Mouse (Mus musculus) hindbrain, embryonic 13.5 days (tissue): ENCODE results near the gene Zfp101. TPM values are rescaled to one million over a fixed set of nuclear protein-coding genes. Genes with fewer than 3 reads are reported as not detected.

ENCODE experiments used
- ATAC-seq: fragments of 200-750 bp; cut with Nextera tagmentation; 2 replicates; pipeline ENCODE4 v1.8.0; 2017; ENCODE audit warnings: moderate TSS enrichment; ENCODE audit not compliant: low FRiP score
- H3K27ac ChIP-seq: fragments of 300-500 bp; sonication (generic); 2 replicates; pipeline ENCODE4 v1.5.1; 2015; ENCODE audit warnings: inconsistent platforms, mild to moderate bottlenecking, moderate library complexity
- H3K27me3 ChIP-seq: fragments of 300-500 bp; sonication (generic); 2 replicates; pipeline ENCODE4 v1.6.1; 2015; ENCODE audit warnings: mild to moderate bottlenecking, inconsistent platforms
- H3K36me3 ChIP-seq: fragments of 300-500 bp; sonication (generic); 2 replicates; pipeline ENCODE4 v1.6.1; 2015; ENCODE audit warnings: mild to moderate bottlenecking, inconsistent platforms
- H3K4me1 ChIP-seq: fragments of 300-500 bp; sonication (generic); replicated peaks from 2 replicates; pipeline ENCODE4 v1.6.1; 2015; ENCODE audit warnings: inconsistent platforms
- H3K4me2 ChIP-seq: fragments of 300-500 bp; sonication (generic); 2 replicates; pipeline ENCODE4 v1.6.1; 2015; ENCODE audit warnings: inconsistent platforms, mild to moderate bottlenecking, moderate library complexity
- H3K4me3 ChIP-seq: fragments of 300-500 bp; sonication (generic); 2 replicates; pipeline ENCODE4 v1.5.1; 2015; ENCODE audit warnings: mild to moderate bottlenecking, inconsistent platforms
- H3K9ac ChIP-seq: fragments of 300-500 bp; sonication (generic); 2 replicates; pipeline ENCODE4 v1.6.1; 2015; ENCODE audit warnings: mild to moderate bottlenecking, inconsistent platforms
- H3K9me3 ChIP-seq: fragments of 300-500 bp; sonication (generic); 2 replicates; pipeline ENCODE4 v1.6.1; 2016; ENCODE audit warnings: inconsistent platforms
- WGBS: fragments of 180-500 bp; shearing (Covaris S2); methylation state at CpG from one replicate; pipeline ENCODE4 v1.1.7; 2015; 5-methylcytosine and 5-hydroxymethylcytosine counted together
- polyA plus RNA-seq: library from polyadenylated mRNA; unstranded; fragments of >200 nt; fragmentation: Nextera tagmentation; extraction: Ambion mirVana; gene quantifications from 2 replicates; pipeline ENCODE4 v1.2.1, GENCODE M21; 2015

Gene Zfp101
- polyA plus RNA-seq, result 15.7 and 17.0 TPM in 2 replicates

DNA sequence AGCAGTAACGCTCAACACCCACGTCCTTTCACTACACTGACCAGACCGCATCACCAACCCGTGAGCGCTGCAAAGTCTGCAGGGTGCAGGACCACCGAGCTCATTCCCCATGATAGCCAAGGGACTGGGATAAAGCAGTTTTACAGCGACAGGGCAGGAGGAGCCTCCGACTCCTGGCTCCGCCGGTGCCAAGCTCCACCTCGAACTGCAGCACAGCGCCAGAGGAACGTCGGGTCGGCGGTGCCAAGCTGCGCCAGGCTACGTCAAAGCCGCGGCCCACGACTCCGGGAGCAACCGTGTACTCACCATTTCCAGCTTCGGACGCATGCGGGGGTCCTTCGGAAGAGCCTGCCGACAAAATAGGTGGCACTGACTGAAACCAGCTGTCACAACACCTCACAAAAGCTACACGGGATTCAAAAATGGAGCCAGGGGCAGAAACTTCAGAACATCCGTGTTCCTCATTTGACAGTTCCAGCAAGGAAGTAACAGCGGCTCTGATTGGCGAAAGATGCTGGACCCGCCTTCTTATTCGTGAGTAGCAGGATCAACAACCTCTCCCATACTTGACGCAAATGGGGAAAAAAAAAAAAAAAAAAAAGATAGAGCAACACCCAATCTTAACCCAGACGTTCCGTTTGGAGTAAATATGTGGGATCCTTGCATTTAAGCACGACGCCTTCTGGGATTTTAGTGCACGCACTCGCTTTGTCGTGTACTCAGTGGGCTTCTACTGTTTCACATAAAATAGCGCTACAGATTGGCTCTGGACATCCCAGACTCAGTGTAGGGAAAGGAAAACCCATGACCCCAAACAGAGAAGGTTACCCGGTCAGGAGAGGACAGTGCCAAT lies at the start of gene Zfp101:
TSS of gene Zfp101 (minus strand) at position 460 of the 853 bp plus-strand sequence.
- Histone ChIP-seq H3K27ac (peak within 1 kb of the TSS; percentile 86), H3K4me2 (peak within 1 kb of the TSS; percentile 74), H3K4me3 (peak within 1 kb of the TSS; percentile 86), H3K36me3 (no peaks in the 10 kb centered on the region), H3K27me3 (no peaks in the 10 kb centered on the region), H3K4me1 (peaks cover 13% of the 10 kb centered on the region), H3K9me3 (no peaks in the 10 kb centered on the region), H3K9ac (peak within 1 kb of the TSS; percentile 80)
- WGBS, result under 1% methylated on average over 44 of the region's 44 CpGs
- ATAC-seq, result peak; percentile 100

DNA sequence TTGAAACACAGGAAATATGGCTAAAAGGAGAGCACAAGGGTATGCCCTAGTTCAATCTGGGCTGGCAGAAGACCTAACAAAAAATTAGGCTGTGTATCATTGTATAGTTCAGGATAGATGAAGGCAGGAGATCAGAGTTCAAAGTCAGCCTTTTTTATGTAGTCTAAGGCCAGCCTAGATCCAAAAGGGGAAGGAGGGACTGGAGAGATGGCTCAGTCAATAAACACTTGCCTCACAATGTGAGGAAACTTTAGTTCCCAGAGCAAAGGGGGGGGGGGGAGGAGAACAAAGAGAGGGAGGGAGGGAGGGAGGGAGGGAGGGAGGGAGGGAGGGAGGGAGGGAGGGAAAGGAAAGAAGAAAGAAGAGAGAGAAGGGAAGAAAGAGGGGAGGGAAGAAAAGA lies 46.7 kb upstream of the Zfp101 start:
- no peak overlapping the region for H3K4me3 ChIP-seq

DNA sequence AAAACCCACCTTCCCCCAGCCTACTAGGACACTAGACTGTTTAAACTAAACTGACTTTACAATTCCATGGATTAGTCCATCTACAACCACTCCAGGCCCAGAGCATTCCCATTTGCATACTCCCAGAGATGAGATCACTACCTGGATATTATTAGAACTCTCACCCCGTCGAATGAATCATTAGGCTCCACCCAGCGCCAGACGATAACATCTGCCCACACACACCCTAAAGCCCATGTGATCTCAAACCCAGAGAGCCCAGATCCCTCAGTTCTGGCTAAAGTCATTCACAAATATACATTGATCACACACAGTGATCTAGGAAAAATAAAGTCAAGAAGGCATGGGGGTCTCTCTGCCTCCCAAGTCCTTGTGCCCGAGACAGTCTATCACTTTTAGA lies 45.5 kb upstream of the Zfp101 start:
- Histone ChIP-seq H3K27ac (no peak overlapping the region), H3K9ac (no peak overlapping the region), H3K36me3 (no peaks in the 10 kb centered on the region), H3K4me1 (no peaks in the 10 kb centered on the region), H3K4me2 (no peak overlapping the region), H3K9me3 (no peaks in the 10 kb centered on the region), H3K27me3 (no peaks in the 10 kb centered on the region), H3K4me3 (no peak overlapping the region)
- ATAC-seq, result no peak
- WGBS, result 83% methylated on average over 5 of the region's 5 CpGs

More for the DNA sequence above, 46.7 kb upstream of the Zfp101 start:
- Histone ChIP-seq H3K4me2 (no peak overlapping the region), H3K9me3 (no peaks in the 10 kb centered on the region), H3K36me3 (no peaks in the 10 kb centered on the region), H3K27ac (no peak overlapping the region), H3K4me1 (no peaks in the 10 kb centered on the region), H3K27me3 (no peaks in the 10 kb centered on the region), H3K9ac (no peak overlapping the region)
- ATAC-seq, result no peak

DNA sequence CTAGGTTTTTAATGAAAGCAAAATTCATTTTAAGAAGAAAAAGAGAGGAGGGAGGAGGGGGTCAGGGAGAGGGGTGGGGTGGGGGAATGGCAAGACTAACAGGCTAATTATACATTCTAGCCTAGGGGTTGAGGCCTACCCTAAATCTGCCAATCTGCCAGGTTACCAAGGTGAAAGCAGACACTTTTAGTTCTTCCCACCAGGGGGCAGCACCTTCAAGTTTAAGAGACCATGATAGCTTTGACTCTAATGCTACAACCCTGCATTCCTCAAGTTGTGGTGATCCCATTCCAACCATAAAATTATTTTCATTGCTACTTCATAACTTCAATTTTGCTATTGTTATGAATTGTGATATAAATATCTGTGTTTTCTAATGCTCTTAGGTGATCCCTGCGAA lies 44.7 kb upstream of the Zfp101 start:
- Histone ChIP-seq H3K9ac (no peak overlapping the region), H3K27ac (no peak overlapping the region), H3K27me3 (no peaks in the 10 kb centered on the region), H3K4me3 (no peak overlapping the region), H3K4me2 (no peak overlapping the region), H3K4me1 (no peaks in the 10 kb centered on the region), H3K9me3 (no peaks in the 10 kb centered on the region), H3K36me3 (no peaks in the 10 kb centered on the region)
- WGBS, result 75% methylated on average over 1 of the region's 1 CpGs
- ATAC-seq, result no peak

DNA sequence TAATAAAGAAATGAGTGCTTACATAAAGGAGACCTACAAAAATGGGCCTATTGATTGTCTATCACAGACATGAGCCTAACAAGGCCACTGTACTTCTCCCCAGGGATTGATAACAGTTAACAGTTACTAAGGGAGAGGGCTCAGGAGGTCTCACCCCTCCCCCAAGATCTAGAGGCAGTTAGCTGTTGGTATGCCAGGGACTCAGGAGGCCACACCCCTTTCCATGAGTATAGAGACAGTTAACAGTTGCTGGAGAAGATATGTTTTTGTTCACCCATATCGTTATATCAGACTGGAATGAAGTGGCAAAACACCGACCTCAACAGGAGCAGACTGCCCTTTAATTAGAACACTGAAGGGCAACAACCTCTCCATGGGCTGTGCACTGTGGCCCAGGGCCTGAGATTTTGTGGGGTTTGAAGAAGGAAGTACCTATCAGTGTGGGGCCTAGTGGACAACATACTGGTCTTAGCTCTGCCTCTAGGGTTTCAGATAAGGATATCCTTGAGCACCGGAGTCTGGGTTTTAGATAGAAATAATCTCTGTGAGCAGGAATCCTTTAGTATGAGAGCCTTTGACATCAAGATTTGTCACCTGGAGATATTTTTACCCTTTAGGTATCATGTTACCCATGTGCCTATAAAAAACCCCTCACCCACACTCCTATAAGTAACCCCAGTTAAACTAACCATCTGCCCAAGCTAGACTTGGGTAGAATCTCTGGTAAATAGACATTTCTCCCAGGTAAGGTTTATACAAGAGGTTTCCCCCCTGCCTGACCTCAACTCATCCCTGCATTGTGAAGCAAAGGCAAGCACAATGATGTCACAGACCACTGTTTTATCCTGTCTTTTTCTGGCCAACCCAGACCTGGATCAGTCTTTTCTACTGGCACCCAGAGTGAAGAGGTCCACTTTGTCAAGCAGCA lies 37.8 kb upstream of the Zfp101 start, which contains the start of gene Actl9:
TSS of gene Actl9 (plus strand) at position 878 of the 928 bp plus-strand sequence.
- no peak for ATAC-seq
- no peaks in the 10 kb centered on the region for H3K4me1 ChIP-seq
- no peaks in the 10 kb centered on the region for H3K27me3 ChIP-seq
- no peak within 1 kb of the TSS for H3K9ac ChIP-seq
- no peak within 1 kb of the TSS for H3K4me3 ChIP-seq
- 93% methylated on average over 3 of the region's 3 CpGs for WGBS
- no peaks in the 10 kb centered on the region for H3K36me3 ChIP-seq
- no peak within 1 kb of the TSS for H3K4me2 ChIP-seq
- no peak within 1 kb of the TSS for H3K27ac ChIP-seq
- H3K9me3 ChIP-seq, result no peaks in the 10 kb centered on the region

DNA sequence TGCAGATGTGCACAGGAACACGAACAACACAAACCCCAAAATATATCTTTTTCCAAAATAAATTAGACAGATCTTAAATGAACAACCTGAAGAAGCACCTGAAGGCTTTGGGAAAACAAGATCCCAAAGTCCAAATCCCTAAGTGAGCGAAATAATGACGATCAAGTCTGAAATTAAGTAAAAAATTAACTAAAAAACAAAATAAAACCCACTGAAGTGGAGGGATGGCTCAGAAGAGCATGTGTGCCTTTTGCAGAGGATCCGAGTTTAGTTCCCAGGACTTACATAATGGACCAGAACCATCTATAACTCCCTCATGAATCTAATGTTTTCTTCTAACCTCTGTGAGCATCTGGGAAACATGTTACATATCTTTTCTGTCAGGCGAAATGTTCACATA lies 2.2 kb downstream of the Zfp101 start:
- Histone ChIP-seq H3K27ac (no peak overlapping the region), H3K27me3 (no peaks in the 10 kb centered on the region), H3K4me3 (no peak overlapping the region), H3K36me3 (no peaks in the 10 kb centered on the region), H3K9me3 (no peaks in the 10 kb centered on the region), H3K4me2 (no peak overlapping the region), H3K9ac (no peak overlapping the region), H3K4me1 (peaks cover 15% of the 10 kb centered on the region)
- WGBS, result 97% methylated on average over 5 of the region's 5 CpGs
- no peak for ATAC-seq

DNA sequence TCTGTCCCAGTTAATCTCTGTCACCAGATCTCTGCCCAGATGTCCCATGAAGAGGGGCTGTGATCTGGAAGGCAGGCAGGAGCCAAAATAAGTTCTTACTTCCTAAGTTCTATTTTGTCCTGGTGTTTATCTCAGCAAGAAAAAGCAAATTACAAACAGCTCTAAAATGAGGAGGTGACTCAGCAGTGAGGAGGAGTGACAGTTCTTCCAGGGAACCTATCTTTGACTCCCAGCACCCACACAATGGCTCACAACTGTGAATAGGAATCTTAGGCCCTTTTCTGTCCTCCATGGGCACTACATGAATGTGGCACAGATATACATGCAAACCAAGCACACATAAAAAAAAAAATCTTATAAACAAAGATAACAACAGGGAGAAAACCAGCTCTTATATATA lies 8.7 kb downstream of the Zfp101 start:
- Histone ChIP-seq H3K36me3 (peaks cover 51% of the 10 kb centered on the region), H3K27me3 (no peaks in the 10 kb centered on the region), H3K4me2 (no peak overlapping the region), H3K27ac (no peak overlapping the region), H3K4me1 (0 out of 2 replicates have a peak, but pooled peaks cover 2% of the 10 kb centered on the region), H3K9me3 (no peaks in the 10 kb centered on the region), H3K4me3 (no peak overlapping the region), H3K9ac (no peak overlapping the region)
- ATAC-seq, result no peak

DNA sequence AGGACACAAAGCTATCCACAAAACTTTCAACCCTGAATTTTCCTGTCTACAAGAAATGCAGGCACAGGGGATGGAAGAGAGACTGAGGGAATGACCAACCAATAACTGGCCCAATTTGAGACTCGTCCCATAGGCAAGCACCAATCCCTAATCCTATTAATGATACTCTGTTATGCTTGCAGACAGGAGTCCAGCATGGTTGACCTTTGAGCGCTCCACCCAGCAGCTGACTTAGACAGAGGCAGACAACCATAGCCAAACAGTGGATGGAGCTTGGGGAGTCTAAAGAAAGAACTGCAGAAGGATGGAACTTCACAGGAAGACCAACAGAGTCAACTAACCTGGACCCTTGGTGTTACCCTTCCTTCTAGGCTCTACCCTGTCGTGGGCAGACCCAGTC lies 21.6 kb downstream of the Zfp101 start:
- Histone ChIP-seq H3K4me3 (no peak overlapping the region), H3K36me3 (peaks cover 8% of the 10 kb centered on the region), H3K27ac (no peak overlapping the region), H3K4me1 (no peaks in the 10 kb centered on the region), H3K4me2 (no peak overlapping the region), H3K27me3 (no peaks in the 10 kb centered on the region), H3K9ac (no peak overlapping the region), H3K9me3 (no peaks in the 10 kb centered on the region)
- 84% methylated on average over 3 of the region's 3 CpGs for WGBS
- no peak for ATAC-seq

DNA sequence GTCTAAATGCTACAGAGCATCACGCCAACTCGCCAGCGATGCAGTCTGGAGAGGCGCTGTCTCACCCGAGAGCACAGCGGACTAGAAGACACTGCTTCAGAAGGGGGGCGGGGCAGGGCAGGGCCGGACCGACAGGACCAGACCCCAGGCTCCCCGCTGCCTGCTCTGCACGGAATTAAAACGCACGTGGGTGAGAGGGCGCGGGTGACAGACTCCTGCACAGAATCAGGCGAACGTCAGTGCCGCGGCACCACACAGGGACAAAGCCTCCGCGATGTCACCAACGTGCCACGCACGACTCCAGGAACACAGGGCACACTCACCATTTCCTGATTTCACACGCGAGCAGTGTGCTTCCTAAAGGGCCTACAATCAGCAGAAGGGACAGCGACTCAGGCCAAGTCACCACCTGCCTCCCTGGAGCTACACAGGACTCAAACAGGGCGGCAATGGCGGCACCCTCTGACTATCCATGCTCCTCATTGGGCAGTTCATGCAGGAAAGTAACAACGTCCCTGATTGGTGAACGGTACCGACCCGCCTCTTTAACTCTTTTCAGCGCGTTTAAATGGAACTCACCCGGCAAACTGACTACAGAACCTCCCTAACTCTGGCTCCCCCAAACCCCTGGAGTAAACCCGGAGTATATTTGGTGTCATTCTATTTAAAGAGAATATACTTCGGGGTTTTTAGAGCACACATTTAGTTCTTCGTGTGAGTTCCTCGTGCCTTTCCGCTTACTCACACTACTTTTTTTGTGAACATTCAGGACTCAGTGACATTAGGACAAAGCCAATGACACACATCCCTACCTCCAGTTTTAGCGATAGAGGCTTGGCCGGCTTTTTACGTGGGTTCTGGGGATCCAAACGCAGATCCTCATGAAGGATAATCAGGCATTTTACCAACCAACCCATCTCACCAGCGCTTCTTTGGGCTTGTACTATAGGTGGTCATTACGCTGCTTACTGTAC lies 35.7 kb downstream of the Zfp101 start, which contains the start of gene Zfp81:
TSS of gene Zfp81 (minus strand) at position 468 of the 974 bp plus-strand sequence.
- no peaks in the 10 kb centered on the region for H3K27me3 ChIP-seq
- 5% methylated on average over 47 of the region's 47 CpGs for WGBS
- peak; percentile 100 for ATAC-seq
- H3K4me2 ChIP-seq, result peak within 1 kb of the TSS; percentile 71
- H3K27ac ChIP-seq, result peak within 1 kb of the TSS; percentile 91
- peak within 1 kb of the TSS; percentile 89 for H3K9ac ChIP-seq
- H3K4me1 ChIP-seq, result peaks cover 6% of the 10 kb centered on the region
- peak within 1 kb of the TSS; percentile 69 for H3K4me3 ChIP-seq
- H3K9me3 ChIP-seq, result no peaks in the 10 kb centered on the region
- no peaks in the 10 kb centered on the region for H3K36me3 ChIP-seq

DNA sequence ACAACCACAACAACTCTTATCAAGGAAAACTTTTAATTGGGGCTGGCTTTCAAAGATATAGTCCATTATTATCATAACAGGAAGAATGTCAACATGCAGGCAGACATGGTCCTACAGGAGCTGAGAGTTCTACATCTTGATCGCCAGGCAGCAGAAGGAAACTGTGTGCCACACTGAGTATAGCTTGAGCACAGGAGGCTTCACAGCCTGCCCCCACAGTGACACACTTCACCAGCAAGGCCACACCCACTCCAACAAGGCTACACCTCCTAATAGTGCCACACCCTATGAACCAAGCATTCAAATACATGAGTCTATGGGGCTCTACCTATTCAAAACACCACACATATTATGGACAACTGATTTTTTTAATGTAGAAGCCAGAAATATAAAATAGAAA lies 41.5 kb downstream of the Zfp101 start:
- Histone ChIP-seq H3K4me2 (no peak overlapping the region), H3K27ac (no peak overlapping the region), H3K4me3 (no peak overlapping the region), H3K36me3 (peaks cover 6% of the 10 kb centered on the region; the same call in 1 of the 2 replicates), H3K9me3 (peaks cover 32% of the 10 kb centered on the region), H3K27me3 (no peaks in the 10 kb centered on the region), H3K4me1 (peaks cover 6% of the 10 kb centered on the region), H3K9ac (no peak overlapping the region)
- ATAC-seq, result no peak
- 97% methylated on average over 1 of the region's 1 CpGs for WGBS
